Comparison of ENCODE assay signal across 14 mouse cellular contexts in genomic region chr1:20551334-20551733, GRCm38 (mm10).
"Had no signal": no experiment of that assay in that cellular context is flagged by ENCODE, and none has a peak within 500 bp of the region (broad histone marks: within the 10 kb centered on the region; RNA-seq: fewer than 3 reads in every experiment).

No protein-coding gene starts in this region.

- H3K9ac ChIP-seq: lung, embryonic 14.5 days; midbrain, embryonic 13.5 days; midbrain, embryonic 15.5 days; neural tube, embryonic 12.5 days; stomach, embryonic 15.5 days had no signal

- H3K4me1 ChIP-seq: midbrain, embryonic 13.5 days; midbrain, embryonic 15.5 days; neural tube, embryonic 12.5 days; stomach, embryonic 15.5 days had no signal

- H3K4me3 ChIP-seq: midbrain, embryonic 13.5 days; midbrain, embryonic 15.5 days; neural tube, embryonic 12.5 days; stomach, embryonic 15.5 days had no signal

- DNase-seq: lung, adult 18-20 months; lung, embryonic 14.5 days; lung, postnatal 10 days; lung, postnatal 4 days; right cerebral cortex, postnatal 14 days; thymus, adult 2 months; thymus, postnatal 25 days; thymus, postnatal 4 days had no signal

- H3K27me3 ChIP-seq: midbrain, embryonic 13.5 days; midbrain, embryonic 15.5 days; neural tube, embryonic 12.5 days; stomach, embryonic 15.5 days had no signal

- H3K27ac ChIP-seq: midbrain, embryonic 13.5 days; midbrain, embryonic 15.5 days; neural tube, embryonic 12.5 days; stomach, embryonic 15.5 days; stomach, postnatal 0 days had no signal

- H3K36me3 ChIP-seq: midbrain, embryonic 13.5 days; midbrain, embryonic 15.5 days; neural tube, embryonic 12.5 days; stomach, embryonic 15.5 days had no signal

- ATAC-seq: midbrain, embryonic 13.5 days; midbrain, embryonic 15.5 days had no signal

- H3K4me2 ChIP-seq: lung, embryonic 14.5 days; midbrain, embryonic 11.5 days; midbrain, embryonic 13.5 days; midbrain, embryonic 15.5 days; neural tube, embryonic 12.5 days; stomach, embryonic 15.5 days had no signal

- H3K9me3 ChIP-seq: midbrain, embryonic 13.5 days; midbrain, embryonic 15.5 days; neural tube, embryonic 12.5 days; stomach, embryonic 15.5 days had no signal
